Mouse (Mus musculus): Measurements from ENCODE around the gene Usp49. TPM values are rescaled to one million over a fixed set of nuclear protein-coding genes. Genes with fewer than 3 reads are reported as not detected.

Usp49 gene
- polyA plus RNA-seq, 2 experiments, result 5.0 to 17.6 TPM

GRCm38 (mm10) chr17:47600601-47601388 lies 29.7 kb upstream of the Usp49 start:
- 89% methylated on average over 13 of the region's 13 CpGs for WGBS
- TF ChIP-seq POLR2A (IDR thresholded peaks at IDR 0.05; ENCODE audit: borderline replicate concordance, extremely low read depth, insufficient read depth, insufficient read length), result no peak
- Histone ChIP-seq H3K27ac (replicated peaks; ENCODE audit: low read depth, low read length) (0 out of 2 replicates have a peak overlapping the region, but pooled peaks have one; percentile 26), H3K27me3 (ENCODE audit: control insufficient read depth, insufficient read depth, low read length) (no peaks in the 10 kb centered on the region), H3K36me3 (ENCODE audit: control insufficient read depth, insufficient read depth, low read length) (peaks cover 92% of the 10 kb centered on the region), H3K9ac (ENCODE audit: low read depth, low read length, severe bottlenecking) (no peak overlapping the region), H3K9me3 (ENCODE audit: control insufficient read depth, low read length) (no peaks in the 10 kb centered on the region), H3K4me3 (replicated peaks; ENCODE audit: low read length) (no peak overlapping the region), H3K4me2 (replicated peaks; ENCODE audit: low read depth, low read length, severe bottlenecking) (no peak overlapping the region), H3K4me1 (ENCODE audit: control insufficient read depth, insufficient read depth, low read length) (peaks cover 24% of the 10 kb centered on the region)
- DNase-seq (ENCODE audit: low spot score), result no peak
- ATAC-seq (ENCODE audit: low FRiP score, low read depth), result no peak

GRCm38 (mm10) chr17:47601389-47601755 lies 29.1 kb upstream of the Usp49 start:
- no peaks in the 10 kb centered on the region for H3K9me3 ChIP-seq (ENCODE audit: control insufficient read depth, low read length)
- peaks cover 92% of the 10 kb centered on the region for H3K36me3 ChIP-seq (ENCODE audit: control insufficient read depth, insufficient read depth, low read length)
- no peak for DNase-seq (ENCODE audit: low spot score)
- no peaks in the 10 kb centered on the region for H3K27me3 ChIP-seq (ENCODE audit: control insufficient read depth, insufficient read depth, low read length)
- no peak for ATAC-seq (ENCODE audit: low FRiP score, low read depth)
- H3K4me2 ChIP-seq (replicated peaks; ENCODE audit: low read depth, low read length, severe bottlenecking), result no peak overlapping the region
- peaks cover 19% of the 10 kb centered on the region for H3K4me1 ChIP-seq (ENCODE audit: control insufficient read depth, insufficient read depth, low read length)
- H3K9ac ChIP-seq (ENCODE audit: low read depth, low read length, severe bottlenecking), result no peak overlapping the region
- WGBS, result 94% methylated on average over 10 of the region's 10 CpGs
- no peak for TF ChIP-seq POLR2A (IDR thresholded peaks at IDR 0.05; ENCODE audit: borderline replicate concordance, extremely low read depth, insufficient read depth, insufficient read length)
- no peak overlapping the region for H3K4me3 ChIP-seq (replicated peaks; ENCODE audit: low read length)
- H3K27ac ChIP-seq (replicated peaks; ENCODE audit: low read depth, low read length), result no peak overlapping the region

- TF ChIP-seq POLR2A (IDR thresholded peaks at IDR 0.05; ENCODE audit: borderline replicate concordance, extremely low read depth, insufficient read depth, insufficient read length), result no peak
- H3K4me3 ChIP-seq (replicated peaks; ENCODE audit: low read length), result no peak overlapping the region
- H3K36me3 ChIP-seq (ENCODE audit: control insufficient read depth, insufficient read depth, low read length), result peaks cover 92% of the 10 kb centered on the region
- no peak overlapping the region for H3K4me2 ChIP-seq (replicated peaks; ENCODE audit: low read depth, low read length, severe bottlenecking)
- H3K4me1 ChIP-seq (ENCODE audit: control insufficient read depth, insufficient read depth, low read length), result peaks cover 10% of the 10 kb centered on the region
- DNase-seq (ENCODE audit: low spot score) (no peak), ATAC-seq (ENCODE audit: low FRiP score, low read depth) (no peak)
- H3K27me3 ChIP-seq (ENCODE audit: control insufficient read depth, insufficient read depth, low read length), result no peaks in the 10 kb centered on the region
- H3K9me3 ChIP-seq (ENCODE audit: control insufficient read depth, low read length), result no peaks in the 10 kb centered on the region
- H3K27ac ChIP-seq (replicated peaks; ENCODE audit: low read depth, low read length), result no peak overlapping the region
- no peak overlapping the region for H3K9ac ChIP-seq (ENCODE audit: low read depth, low read length, severe bottlenecking)
- 94% methylated on average over 11 of the region's 11 CpGs for WGBS
Observed at GRCm38 (mm10) chr17:47602289-47602688, 28.2 kb upstream of the Usp49 start.

- 69% methylated on average over 5 of the region's 5 CpGs for WGBS
- no peak for DNase-seq (ENCODE audit: low spot score)
- H3K36me3 ChIP-seq (ENCODE audit: control insufficient read depth, insufficient read depth, low read length), result peaks cover 53% of the 10 kb centered on the region
Observed at GRCm38 (mm10) chr17:47606220-47606619, 24.3 kb upstream of the Usp49 start.

GRCm38 (mm10) chr17:47609182-47609581 lies 21.3 kb upstream of the Usp49 start:
- H3K9ac ChIP-seq (ENCODE audit: low read depth, low read length, severe bottlenecking), result no peak overlapping the region

More at GRCm38 (mm10) chr17:47606220-47606619, 24.3 kb upstream of the Usp49 start:
- Histone ChIP-seq H3K4me2 (replicated peaks; ENCODE audit: low read depth, low read length, severe bottlenecking) (no peak overlapping the region), H3K27ac (replicated peaks; ENCODE audit: low read depth, low read length) (no peak overlapping the region), H3K4me1 (ENCODE audit: control insufficient read depth, insufficient read depth, low read length) (peaks cover 9% of the 10 kb centered on the region), H3K27me3 (ENCODE audit: control insufficient read depth, insufficient read depth, low read length) (no peaks in the 10 kb centered on the region), H3K4me3 (replicated peaks; ENCODE audit: low read length) (no peak overlapping the region), H3K9me3 (ENCODE audit: control insufficient read depth, low read length) (no peaks in the 10 kb centered on the region), H3K9ac (ENCODE audit: low read depth, low read length, severe bottlenecking) (no peak overlapping the region)
- no peak for TF ChIP-seq POLR2A (IDR thresholded peaks at IDR 0.05; ENCODE audit: borderline replicate concordance, extremely low read depth, insufficient read depth, insufficient read length)
- no peak for ATAC-seq (ENCODE audit: low FRiP score, low read depth)

More at GRCm38 (mm10) chr17:47609182-47609581, 21.3 kb upstream of the Usp49 start:
- Histone ChIP-seq H3K4me1 (ENCODE audit: control insufficient read depth, insufficient read depth, low read length) (peaks cover 19% of the 10 kb centered on the region), H3K36me3 (ENCODE audit: control insufficient read depth, insufficient read depth, low read length) (peaks cover 36% of the 10 kb centered on the region), H3K4me2 (replicated peaks; ENCODE audit: low read depth, low read length, severe bottlenecking) (no peak overlapping the region), H3K4me3 (replicated peaks; ENCODE audit: low read length) (no peak overlapping the region), H3K27ac (replicated peaks; ENCODE audit: low read depth, low read length) (no peak overlapping the region), H3K27me3 (ENCODE audit: control insufficient read depth, insufficient read depth, low read length) (no peaks in the 10 kb centered on the region), H3K9me3 (ENCODE audit: control insufficient read depth, low read length) (no peaks in the 10 kb centered on the region)
- no peak for ATAC-seq (ENCODE audit: low FRiP score, low read depth)
- DNase-seq (ENCODE audit: low spot score), result no peak
- no peak for TF ChIP-seq POLR2A (IDR thresholded peaks at IDR 0.05; ENCODE audit: borderline replicate concordance, extremely low read depth, insufficient read depth, insufficient read length)
- 92% methylated on average over 4 of the region's 4 CpGs for WGBS

Measured in limb, embryonic 14.5 days (tissue).